Mouse (Mus musculus) myocyte (in vitro differentiated cells): ENCODE results near the gene Rpl36al.

Experiments used
- MAX ChIP-seq: IDR thresholded peaks from one replicate; pipeline ENCODE4 v1.6.1; 2011; ENCODE audit warnings: low read depth, mild to moderate bottlenecking, control low read depth
- MYOD1 ChIP-seq, 3 experiments: IDR thresholded peaks; one replicate each; pipeline ENCODE4 v1.6.1; 2011; ENCODE audit warnings: control low read depth in 2 of 3, low read depth in 2 of 3, mild to moderate bottlenecking in 2 of 3, moderate library complexity in 1 of 3; ENCODE audit not compliant: insufficient read length in 2 of 3, control insufficient read depth in 1 of 3
- MYOG ChIP-seq, 3 experiments: IDR thresholded peaks; one replicate each; pipeline ENCODE4 v1.6.1; 2011; ENCODE audit warnings: control low read depth in 2 of 3, low read depth in 2 of 3, mild to moderate bottlenecking in 2 of 3; ENCODE audit not compliant: insufficient read length in 2 of 3, control insufficient read depth in 1 of 3, insufficient read depth in 1 of 3
- POLR2A ChIP-seq: IDR thresholded peaks from one replicate; pipeline ENCODE4 v1.6.1; 2011; ENCODE audit warnings: low read depth, mild to moderate bottlenecking, control low read depth, moderate library complexity; ENCODE audit not compliant: insufficient read length
- TCF12 ChIP-seq: IDR thresholded peaks from one replicate; pipeline ENCODE4 v1.6.1; 2011; ENCODE audit warnings: mild to moderate bottlenecking, control low read depth; ENCODE audit not compliant: poor library complexity, insufficient read depth, severe bottlenecking

DNA sequence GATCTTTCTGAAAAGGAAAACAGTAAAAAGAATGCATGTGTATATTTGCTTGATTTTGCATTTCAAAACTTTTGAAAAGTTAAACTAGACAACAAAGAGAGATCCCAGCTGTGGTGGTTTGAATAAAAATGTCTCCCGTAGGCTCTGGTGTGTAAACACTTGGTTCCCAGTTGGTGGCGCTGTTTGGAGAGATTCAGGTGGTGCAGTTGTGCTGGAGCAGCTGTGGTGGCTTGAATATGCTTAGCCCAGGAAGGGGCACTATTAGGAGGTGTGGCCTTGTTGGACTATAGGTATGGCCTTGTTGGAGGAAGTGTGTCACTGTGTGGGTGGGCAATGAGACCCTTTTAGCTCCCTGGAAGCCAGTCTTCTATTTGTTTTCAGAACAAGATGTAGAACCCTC, 45.4 kb upstream of the Rpl36al start:
- no peak for TF ChIP-seq MYOD1 (IDR thresholded peaks at IDR 0.05; ENCODE audit: control insufficient read depth in 1 of 3, insufficient read length in 2 of 3, low read depth in 2 of 3)
- TF ChIP-seq POLR2A: no peak
- TF ChIP-seq TCF12: no peak
- no peak for TF ChIP-seq MYOG (IDR thresholded peaks at IDR 0.05; ENCODE audit: control insufficient read depth in 1 of 3, insufficient read depth in 1 of 3, insufficient read length in 2 of 3, low read depth in 2 of 3)
- TF ChIP-seq MAX: no peak
